Mouse (Mus musculus) T-cell, adult 2 months (primary cell): ENCODE results near the gene Nadsyn1.

Experiments used
- DNase-seq: peaks from one replicate; pipeline ENCODE4 v3.0.0; 2022; ENCODE audit warnings: low spot score

Gene Nadsyn1

DNA sequence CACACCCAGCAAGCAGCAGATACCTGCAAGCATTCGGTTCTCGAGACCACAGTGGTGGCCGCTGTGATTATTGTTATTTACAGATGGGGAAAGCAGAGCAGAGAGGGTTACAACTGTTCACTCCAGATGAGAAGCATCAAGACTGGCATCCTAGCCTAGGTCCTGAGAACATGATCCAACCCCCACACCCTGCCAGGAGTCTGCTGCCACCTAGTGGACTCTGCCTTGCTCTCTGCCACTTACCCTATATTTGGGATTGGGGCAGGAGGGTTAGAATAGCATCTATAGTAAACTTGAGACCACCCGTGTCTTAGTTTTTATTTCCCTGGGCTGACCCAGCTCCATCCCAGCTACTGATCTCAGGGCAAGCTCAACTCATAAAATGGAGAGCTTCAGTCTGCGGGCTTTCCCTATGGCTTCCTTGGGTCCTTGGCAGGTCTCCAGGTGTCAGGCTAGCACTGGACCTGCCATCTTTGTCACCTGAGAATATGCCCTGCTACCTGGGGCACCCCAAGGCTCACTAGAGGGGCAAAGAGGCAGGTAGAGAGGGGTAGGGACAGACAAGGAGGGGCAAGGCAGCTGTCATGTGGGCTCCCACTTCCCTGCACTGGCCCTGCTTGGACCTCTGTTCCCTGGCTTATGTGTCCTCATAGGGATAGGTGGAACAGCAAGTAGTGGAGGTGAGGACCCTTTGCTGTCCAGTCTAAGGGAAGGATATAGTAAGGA, 68.5 kb downstream of the Nadsyn1 start:
- DNase-seq = peak; percentile 61

DNA sequence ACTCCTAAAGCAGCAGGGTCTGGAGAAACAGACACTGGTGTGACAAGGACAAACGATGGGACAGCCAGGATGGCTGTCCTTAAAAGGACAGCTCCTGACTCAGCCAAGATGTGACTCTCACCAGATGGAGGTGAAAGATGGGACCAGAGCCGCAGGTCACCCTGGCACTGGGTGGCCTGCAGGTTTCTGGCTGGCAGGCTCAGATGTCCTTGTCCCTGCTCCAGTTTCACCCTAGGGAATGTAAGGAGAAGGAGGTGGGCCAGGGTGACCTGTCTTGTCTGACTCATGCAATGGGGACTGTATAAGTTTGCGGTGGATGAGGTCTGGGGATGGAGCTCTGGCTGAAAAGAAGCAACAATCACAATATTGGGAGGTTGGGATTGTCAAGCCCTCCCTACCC, 70.0 kb downstream of the Nadsyn1 start:
- no peak for DNase-seq

DNA sequence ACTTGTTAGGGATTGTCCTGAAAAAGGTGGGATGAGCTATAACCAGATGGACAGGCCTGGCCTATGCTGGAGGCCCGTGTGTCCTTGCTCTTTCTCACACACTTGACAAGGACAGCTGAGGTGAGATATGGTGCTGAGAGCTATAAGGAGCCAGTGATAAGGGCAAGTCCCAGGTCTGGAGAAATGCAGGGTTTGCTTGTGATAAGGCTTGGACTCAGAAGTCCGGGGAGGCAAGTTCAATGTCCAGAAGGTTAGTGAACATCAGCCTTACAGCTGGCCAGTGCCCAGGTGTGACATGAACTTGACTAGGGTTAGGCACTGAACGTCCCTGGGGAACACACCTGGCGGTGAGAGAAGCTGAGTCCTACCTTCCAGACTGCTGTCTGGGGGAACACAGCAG, 70.6 kb downstream of the Nadsyn1 start:
- no peak for DNase-seq

DNA sequence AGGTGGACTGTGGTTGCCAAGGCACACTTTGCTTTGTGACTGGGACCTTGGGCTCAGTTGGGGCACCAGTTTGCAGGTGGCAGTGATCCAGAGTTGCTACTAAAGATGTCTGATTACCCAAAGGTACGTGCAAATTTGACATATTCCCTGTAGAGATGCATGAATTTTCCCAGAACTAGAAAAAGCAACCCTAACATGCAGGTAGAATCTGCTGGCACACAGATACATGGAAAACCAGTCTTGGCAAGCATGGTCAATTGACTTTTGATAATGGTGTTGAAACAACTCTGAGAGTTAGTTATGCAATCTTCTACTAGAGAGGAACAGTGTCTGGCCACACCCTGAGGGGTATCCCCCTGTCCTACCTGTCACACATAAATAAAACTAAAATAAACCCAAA, 71.3 kb downstream of the Nadsyn1 start:
- DNase-seq = no peak

DNA sequence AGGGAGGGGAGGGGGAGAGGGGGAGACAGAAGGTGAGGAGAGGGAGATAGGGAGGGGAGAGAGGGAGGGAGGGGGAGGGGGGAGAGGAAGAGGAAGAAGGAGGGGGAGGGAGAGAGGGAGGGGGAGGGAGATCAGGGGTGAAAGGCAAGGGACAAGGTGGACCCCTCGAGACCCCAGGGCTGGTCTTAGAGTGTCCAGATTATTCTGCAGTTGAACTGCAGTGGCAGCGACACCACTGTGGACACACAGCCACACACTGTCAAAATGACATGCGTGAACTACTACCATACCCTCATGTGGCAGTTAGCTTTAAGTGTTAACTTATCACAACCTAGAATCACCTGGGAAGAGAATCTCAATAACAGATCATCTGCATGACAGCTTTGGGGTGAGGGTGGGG, 73.6 kb downstream of the Nadsyn1 start:
- no peak for DNase-seq

DNA sequence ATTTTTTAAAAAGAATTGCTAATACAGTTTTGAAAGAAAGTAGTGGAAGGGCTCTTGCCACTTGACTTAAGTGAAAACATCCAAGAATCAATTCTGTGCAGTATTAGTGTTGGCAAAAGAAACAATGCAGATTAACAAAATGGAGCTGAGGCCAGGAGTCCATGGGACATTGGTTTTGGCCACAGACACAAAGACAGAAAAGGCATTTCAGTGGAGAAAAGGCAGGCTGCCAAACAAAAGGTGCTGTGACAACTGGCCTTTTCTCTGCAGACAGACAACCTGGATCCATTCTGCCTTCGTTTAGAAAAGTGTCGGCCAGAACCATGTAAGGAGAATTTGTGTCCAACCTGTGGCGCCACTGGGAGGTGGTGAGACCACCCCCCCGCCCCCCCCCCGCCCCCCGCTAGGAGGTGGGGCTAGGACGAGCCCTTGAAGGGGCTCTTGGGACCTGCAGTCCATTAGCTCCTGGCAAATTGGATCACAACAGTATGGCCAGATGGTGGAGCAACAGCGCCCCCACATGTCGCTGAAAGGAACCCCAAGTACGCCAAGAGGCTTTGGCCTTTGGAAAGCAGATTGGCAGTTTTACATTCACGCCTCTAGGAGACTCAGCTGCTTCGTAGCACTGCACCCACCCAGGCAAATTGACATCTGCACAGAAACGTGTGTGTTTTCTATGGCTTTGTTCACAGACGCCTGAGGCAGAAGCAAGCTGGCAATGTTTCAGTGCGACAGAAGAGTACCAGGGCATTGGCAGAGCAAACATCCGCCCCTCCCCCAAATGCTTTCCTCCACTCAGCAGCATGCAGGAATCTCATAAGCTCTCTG, 74.4 kb downstream of the Nadsyn1 start:
- peak; percentile 80 for DNase-seq
